Mouse (Mus musculus): ENCODE measurements at regions not wholly inside any gene's neighbourhood (a gene's known extent, or its start where the extent isn't known, plus 50 kb on each side); places are given as distances from the start of the nearest gene placed in this dataset.

DNA sequence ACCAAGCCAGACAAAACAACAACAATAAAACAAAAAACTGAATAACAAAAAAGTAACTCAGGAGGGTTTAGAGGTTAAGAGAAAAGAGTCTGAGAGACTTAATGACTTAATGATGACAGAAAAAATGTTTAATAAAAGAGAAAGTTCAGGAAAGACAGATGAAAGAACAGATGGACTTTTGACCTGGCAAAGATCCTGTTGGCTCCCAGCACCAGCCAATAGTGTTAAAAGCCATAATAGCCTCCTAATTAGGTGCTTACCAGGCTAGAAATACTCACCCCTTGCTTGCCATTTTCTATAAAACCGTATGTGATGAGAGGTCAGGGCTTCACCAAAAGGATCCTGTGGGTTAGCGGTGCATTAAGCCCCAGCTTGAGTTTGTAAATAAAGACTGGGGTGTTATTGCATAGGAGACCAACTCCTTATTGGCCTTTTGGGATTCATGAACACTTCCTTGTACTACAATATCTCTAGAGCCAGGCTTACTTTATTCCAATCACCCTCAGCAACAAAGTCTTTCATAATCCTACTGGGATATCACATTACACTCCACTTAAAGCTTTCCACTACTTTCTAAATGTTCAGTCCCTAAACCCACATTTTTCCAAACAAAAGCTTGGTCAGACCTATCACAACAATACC is 282.1 kb upstream of the Rasa1 start:
- DNase-seq (ENCODE audit: low read depth): no peak

DNA sequence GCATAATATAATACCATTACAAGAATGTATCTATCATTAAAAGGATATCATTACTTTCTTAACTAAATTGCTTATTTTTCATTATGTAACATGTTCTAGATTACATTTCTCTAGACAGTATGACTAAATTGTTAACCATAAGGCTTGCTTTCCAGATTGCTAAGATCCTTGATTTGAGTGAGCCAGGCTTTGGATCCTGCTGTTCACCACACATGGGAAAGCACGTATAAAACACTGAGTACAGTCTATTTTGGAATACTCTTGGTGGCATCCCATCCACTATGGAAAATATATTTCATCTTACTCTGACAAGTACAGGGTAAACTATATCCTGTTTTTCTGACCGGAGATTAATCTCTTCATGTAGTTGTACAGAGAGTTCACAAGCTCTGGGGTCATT is 268.9 kb upstream of the Rasa1 start:
- DNase-seq (ENCODE audit: low read depth): no peak

DNA sequence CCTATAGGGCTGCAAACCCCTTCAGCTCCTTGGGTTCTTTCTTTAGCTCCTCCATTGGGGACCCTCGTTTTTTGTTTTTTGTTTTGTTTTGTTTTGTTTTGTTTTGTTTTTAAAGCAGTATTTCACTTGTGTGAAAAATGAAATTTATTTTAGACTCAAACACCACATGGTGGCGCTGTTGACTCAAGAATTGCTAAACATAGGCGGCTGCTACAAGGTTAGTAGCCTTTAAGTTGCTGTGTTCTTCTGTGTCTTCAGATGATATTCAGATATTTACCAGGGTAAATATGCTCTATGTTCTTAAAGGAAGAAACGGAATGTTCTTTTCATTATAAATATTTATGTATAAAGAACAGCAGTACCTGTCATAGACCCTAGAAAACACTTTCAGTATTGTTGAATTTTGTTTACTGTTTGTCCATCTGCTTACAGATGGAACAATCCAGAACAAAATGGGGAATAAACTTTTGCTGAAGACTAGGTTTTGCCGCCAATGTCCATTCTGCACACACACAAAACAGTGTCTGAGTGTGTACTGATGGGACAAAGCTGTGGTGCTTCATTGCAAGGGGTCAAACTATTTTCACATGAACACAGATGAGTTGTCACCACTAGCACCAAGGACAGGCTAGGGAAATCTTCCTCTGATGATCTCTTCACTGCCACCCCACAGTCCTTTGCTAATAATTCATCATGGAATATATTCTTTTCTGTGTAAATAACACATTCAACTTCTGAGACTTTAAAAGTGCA is 267.3 kb upstream of the Rasa1 start:
- DNase-seq (ENCODE audit: low read depth): peak; percentile 89

DNA sequence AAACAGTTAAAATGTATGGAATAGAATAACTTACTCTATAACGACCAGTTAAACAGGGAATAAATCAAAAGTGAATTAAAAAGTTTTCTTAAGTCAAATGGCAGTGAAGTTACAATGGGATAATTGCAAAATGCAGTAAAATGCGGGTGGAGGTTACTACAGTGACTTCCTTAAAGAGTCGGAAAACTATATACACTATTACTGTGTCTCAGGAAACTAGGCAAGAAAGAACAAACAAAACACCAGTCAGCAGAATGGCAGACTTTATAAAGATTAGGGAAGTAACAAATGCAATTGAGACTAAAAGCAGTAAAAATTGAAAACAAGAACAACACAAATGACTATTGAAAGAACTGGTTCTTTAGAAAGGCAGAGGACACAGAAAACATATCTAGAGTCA is 264.1 kb upstream of the Rasa1 start:
- peak; percentile 29 for DNase-seq (ENCODE audit: low read depth)

- peak; percentile 90 for DNase-seq (ENCODE audit: low read depth)
Observed at GRCm38 (mm10) chr13:85509671-85510070, 220.7 kb upstream of the Rasa1 start.

DNA sequence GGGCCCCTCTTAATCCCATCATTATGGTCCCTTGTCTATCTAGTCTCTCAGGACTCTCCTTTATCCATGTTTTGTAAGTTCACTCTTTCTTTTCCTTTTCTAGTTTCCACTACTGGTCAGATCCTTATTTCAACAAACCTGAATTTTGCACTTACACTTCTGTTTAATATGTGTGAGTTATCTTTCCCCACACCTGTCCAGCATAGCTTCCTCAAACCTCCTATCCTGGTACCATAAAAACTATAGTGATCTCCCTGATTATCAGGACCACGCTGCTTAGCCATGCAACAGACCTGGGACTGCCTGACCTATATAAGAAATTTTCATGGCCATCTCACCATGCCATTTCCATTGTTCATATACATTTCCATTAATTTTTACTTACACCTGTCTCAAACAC is 219.6 kb upstream of the Rasa1 start:
- peak; percentile 21 for DNase-seq (ENCODE audit: low read depth)

DNA sequence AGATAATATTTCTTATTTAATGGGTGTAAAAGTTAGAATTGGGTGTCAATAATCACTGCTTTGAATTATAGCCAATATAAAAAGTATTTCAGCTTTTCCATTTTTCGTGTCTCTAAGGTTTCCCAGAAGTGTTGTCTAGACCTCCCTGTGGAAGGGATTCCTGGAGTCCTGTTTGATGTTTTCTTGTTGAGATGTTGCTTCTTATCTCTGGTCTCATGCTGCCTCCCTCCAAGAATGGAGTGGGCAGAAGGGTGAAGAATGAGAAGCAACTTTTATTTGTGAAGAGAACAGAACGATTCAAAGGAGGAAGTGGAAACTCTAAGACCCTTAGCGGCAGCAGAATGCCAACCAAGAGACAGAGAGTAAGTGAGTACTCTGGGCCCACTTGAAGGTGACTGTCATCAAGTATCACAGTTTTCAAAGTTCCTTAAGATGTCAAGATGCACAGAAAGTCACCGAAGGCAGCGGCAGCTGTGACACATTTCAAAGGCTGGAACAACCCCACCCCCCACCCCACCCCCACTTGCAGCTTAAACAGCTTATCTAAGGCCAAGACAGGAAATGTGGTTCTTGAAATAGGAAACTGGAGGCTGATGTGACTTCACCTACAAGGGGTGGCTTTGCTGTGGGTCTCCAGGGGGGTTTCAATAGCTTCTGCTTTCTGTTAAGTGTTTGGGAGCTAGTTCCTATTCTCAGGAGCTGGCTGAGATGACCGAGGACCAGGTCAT is 218.6 kb upstream of the Rasa1 start:
- DNase-seq (ENCODE audit: low read depth): peak; percentile 95

GRCm38 (mm10) chr13:85506875-85507274 is 217.9 kb upstream of the Rasa1 start:
- peak; percentile 62 for DNase-seq (ENCODE audit: low read depth)

- DNase-seq (ENCODE audit: low read depth): peak; percentile 59
Observed at GRCm38 (mm10) chr13:85506030-85506429, 217.1 kb upstream of the Rasa1 start.

- DNase-seq (ENCODE audit: low read depth): peak; percentile 84
Observed at GRCm38 (mm10) chr13:85505046-85505445, 216.1 kb upstream of the Rasa1 start.

DNA sequence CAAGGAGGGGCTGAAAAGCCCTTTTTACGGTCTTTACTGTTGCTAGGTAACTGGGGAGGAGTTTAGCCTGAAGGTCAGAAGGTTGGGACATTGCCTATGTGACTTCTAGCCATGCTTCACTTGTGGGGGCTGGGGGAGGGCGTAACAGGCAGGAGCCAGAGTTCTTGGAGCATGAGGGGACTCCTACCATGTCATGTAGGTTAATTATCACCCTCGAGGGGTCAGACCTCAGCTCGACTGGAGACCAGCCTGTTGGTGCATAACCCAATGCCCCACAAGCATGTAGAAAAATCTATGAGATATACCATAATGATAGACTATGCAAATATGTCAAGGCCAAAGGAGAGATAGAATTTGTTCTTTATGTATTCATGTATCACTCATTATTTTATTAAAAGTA is 215.1 kb upstream of the Rasa1 start:
- DNase-seq (ENCODE audit: low read depth): no peak

- peak; percentile 31 for DNase-seq (ENCODE audit: low read depth)
Observed at GRCm38 (mm10) chr13:85498696-85499095, 209.8 kb upstream of the Rasa1 start.

- no peak for DNase-seq (ENCODE audit: low read depth)
Observed at GRCm38 (mm10) chr13:85484790-85485189, 195.9 kb upstream of the Rasa1 start.

- DNase-seq (ENCODE audit: low read depth): no peak
Observed at GRCm38 (mm10) chr13:85483348-85483747, 194.4 kb upstream of the Rasa1 start.

GRCm38 (mm10) chr13:85479405-85479804 is 190.5 kb upstream of the Rasa1 start:
- DNase-seq (ENCODE audit: low read depth): no peak

DNA sequence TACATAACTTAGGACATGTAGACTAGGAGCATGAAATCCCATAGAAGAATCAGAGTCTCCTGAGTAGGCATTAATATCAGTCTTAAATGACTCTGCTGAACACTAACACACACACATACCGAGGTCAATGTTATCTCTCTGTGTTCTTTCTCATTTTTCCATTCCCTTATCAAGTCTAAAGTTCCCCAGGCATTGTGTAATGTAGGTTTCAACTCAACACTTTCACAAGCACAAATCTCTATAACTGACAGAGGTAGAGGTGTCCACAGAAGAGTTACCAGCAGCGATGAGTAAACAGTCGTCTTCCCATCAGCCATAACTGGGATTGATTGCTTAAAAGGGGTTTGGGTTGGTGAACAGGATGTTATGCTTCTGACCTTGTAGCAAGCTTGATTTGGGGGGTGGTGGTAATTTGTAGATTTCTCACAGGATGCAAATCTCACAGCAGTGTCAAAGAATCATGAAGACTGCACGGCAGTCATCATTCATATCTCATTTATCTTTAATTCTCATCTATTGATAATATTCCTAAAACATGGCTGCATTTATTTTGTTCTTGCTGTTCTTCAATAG is 187.4 kb upstream of the Rasa1 start:
- peak; percentile 63 for DNase-seq (ENCODE audit: low read depth)

- no peak for DNase-seq (ENCODE audit: low read depth)
Observed at GRCm38 (mm10) chr13:85471340-85471739, 182.4 kb upstream of the Rasa1 start.

DNA sequence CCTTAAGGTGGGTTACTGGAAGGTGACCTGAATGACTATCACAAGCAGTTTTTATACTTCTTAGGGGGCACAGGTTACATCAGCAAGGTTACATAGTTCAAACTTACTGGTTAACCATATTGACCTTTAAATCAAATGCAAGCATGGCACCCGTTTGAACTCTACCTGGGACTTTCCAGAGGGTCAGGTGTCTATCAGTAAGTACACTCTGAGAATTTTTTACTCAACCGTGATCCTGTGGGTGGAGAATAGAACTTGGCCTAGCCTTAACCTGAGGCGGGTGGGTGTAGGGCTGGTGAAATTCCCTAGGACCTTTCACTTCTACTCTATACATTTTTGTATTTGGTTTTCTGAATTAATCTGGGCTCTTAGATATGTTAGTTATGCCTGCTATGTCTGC is 170.5 kb upstream of the Rasa1 start:
- no peak for DNase-seq (ENCODE audit: low read depth)

DNA sequence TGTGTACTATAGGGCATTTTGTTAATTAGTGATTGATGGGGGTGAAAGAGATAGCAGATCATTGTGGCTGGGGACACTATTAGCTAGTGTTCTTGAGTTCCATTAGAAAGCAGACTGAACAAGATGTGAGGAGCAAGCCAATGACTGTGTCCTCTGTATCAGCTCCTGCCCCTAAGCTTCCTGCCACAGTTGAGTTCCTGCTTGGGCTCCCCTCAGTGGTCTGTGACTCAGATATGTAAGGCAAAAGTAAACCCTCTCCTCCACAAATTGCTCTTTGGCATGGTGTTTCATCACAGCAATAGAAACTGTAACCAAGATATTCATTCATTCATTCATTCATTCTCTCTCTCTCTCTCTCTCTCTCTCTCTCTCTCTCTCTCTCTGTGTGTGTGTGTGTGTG is 169.7 kb upstream of the Rasa1 start:
- DNase-seq (ENCODE audit: low read depth): peak; percentile 74

GRCm38 (mm10) chr13:85439581-85439980 is 150.7 kb upstream of the Rasa1 start:
- no peak for DNase-seq (ENCODE audit: low read depth)

DNA sequence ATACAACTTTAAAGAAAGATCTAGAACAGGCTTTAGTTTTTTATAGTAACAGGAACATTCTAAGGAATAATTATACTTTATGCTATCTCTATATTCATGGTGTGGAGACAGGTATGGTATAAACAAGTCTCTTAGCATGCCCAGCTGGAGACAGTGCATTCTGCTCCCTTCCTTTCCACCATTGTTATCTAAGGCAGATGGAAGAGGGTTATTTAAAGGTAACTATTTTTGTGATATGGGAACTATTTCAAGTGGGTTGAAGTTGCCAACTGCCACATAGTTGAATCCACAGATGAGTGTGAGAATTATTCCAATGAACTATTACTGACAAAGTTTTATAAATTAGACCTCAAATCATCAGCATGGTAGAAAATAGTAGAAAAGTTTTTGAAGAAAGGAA is 148.9 kb upstream of the Rasa1 start:
- no peak for DNase-seq (ENCODE audit: low read depth)

DNA sequence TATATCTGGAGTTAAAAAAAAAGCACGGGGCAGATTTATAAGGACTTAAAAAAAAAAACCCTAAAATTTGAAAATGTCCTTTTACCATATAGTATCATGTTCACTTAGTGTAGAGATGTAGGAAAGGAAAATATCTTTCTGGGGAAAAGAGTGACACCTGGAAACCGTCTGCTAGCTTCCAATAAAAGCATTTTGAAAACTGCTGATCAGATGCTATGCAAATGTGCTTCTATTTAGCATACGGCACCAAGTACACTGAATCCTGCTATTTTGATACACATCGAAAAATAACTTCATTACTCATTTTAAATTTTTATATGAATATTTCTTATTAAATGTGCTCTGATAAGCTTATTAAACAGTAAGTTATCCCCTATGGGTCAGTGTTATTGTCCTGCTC is 148.1 kb upstream of the Rasa1 start:
- no peak for DNase-seq (ENCODE audit: low read depth)

DNA sequence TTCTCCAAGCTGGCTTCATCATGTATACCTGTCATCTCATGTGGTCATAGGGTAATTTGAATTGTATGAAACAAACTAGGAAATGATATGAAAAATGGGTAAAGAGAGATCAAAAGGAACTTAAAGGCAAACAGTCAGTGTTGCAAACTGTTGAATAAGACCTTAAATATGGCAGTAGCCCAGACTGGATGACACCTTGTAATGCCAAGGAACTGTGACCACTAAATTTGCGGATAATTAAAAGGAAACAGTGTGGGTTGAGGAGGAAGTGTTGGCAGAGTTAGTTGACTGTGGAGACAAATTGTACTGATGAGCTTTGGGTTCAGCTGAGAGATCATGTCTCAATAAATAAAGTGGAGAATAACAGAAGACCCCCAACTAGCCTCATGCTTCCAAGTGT is 147.3 kb upstream of the Rasa1 start:
- DNase-seq (ENCODE audit: low read depth): peak; percentile 57

Data from 416B (cell line).